Mouse (Mus musculus) bone marrow macrophage, adult 2 months (primary cell): ENCODE results near the gene Mxi1.

Experiments
- CTCF ChIP-seq: IDR thresholded peaks from 2 replicates; pipeline ENCODE4 v1.5.1; 2012; ENCODE audit warnings: low read depth, mild to moderate bottlenecking, low read length, moderate library complexity
- POLR2A ChIP-seq: IDR thresholded peaks from 2 replicates; pipeline ENCODE4 v1.6.1; 2012; ENCODE audit warnings: mild to moderate bottlenecking, low read depth, low read length, borderline replicate concordance

DNA sequence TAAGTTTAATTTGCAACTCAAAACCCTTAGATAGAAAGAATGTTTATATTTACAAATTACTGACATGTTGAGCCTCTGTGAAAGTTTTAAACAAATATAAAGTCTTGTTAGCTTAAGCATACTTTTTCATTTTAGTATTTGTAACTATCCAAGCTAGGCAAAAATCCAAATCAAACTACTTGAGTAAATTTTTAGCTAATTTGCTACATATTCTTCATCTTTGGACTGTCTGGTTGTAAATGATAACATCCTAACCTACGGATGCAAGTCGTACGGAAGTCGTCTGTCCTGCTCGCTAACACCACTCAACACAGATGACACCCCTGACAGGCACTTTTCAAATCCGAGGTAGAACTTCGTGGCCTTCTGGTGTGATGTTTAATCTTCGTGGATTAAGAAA is 67.3 kb downstream of the Mxi1 start:
- no peak for TF ChIP-seq CTCF
- no peak for TF ChIP-seq POLR2A
